7 mouse cellular contexts compared by ENCODE assay signal in the genomic region with DNA sequence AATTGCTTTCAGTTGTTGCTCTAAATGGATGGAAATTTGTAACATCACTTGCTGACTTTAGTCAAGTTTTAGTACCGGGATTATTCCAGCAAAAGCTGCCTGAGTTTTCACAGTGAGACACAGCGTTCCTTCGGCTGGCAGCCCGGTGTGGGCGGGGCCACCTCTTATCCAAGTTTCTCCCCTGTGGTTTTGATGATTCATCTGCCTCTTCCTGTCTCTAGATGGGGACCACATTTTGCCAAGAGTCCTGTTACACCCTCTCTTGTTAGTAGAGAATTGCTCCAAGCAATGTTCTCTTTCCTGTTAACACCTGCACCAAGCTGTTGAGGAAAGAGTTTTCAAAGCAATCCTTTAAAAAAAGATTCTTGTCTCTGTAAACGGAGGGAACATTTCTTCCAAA.
A peak's percentile ranks its signal among the peaks of the same experiment; 100 is the strongest.
DNase-seq lines count a peak whose midpoint lies in the region; ATAC-seq lines count a peak whose summit lies in the region.

No protein-coding gene starts in this region.

- ATAC-seq in activated CD4-positive, CD25-positive, alpha-beta regulatory T cell, adult 4 months: peak; percentile 58
- ATAC-seq in heart, embryonic 14.5 days (ENCODE audit: insufficient number of reproducible peaks, insufficient read depth, low FRiP score, low read depth): no peak

- no peak overlapping the region for H3K27ac ChIP-seq in heart, embryonic 14.5 days (replicated peaks in 1 of 2; ENCODE audit: control insufficient read depth in 1 of 2, insufficient read depth in 1 of 2, low read depth in 2 of 2, low read length in 2 of 2)

- no peaks in the 10 kb centered on the region for H3K9me3 ChIP-seq in heart, embryonic 14.5 days (ENCODE audit: control insufficient read depth, low read length)
- H3K9me3 ChIP-seq in megakaryocyte, embryonic 14.5 days: no peaks in the 10 kb centered on the region

- H3K9ac ChIP-seq in heart, embryonic 14.5 days (ENCODE audit: low read length): no peak overlapping the region

- H3K4me3 ChIP-seq in heart, embryonic 14.5 days (ENCODE audit: control insufficient read depth in 1 of 2, insufficient read depth in 1 of 2, low read depth in 1 of 2, low read length in 2 of 2): no peak overlapping the region
- peak overlapping the region; percentile 76 for H3K4me3 ChIP-seq in megakaryocyte, embryonic 14.5 days (replicated peaks)

- H3K4me1 ChIP-seq in heart, embryonic 14.5 days (ENCODE audit: control insufficient read depth in 2 of 2, insufficient read depth in 2 of 2, low read length in 2 of 2): peaks cover 6 to 10% of the 10 kb centered on the region in 2 experiments; a peak in 3 of 4 replicates
- peaks cover 61% of the 10 kb centered on the region for H3K4me1 ChIP-seq in megakaryocyte, embryonic 14.5 days

- no peaks in the 10 kb centered on the region for H3K27me3 ChIP-seq in heart, embryonic 14.5 days (ENCODE audit: control insufficient read depth, insufficient read depth, low read length)
- peaks cover 2% of the 10 kb centered on the region for H3K27me3 ChIP-seq in megakaryocyte, embryonic 14.5 days (replicated peaks)

- peak; percentile 33 for DNase-seq in ES-CJ7 (ENCODE audit: low read depth, low spot score)
- DNase-seq in embryo, embryonic 10.5 days (ENCODE audit: low spot score): peak; percentile 45
- peak; percentile 62 for DNase-seq in left cerebral cortex, adult 11 months (ENCODE audit: low spot score)
- peak; percentile 70 to 76 for DNase-seq in urinary bladder, postnatal 4 days (ENCODE audit: low spot score in 2 of 2)

- H3K4me2 ChIP-seq in heart, embryonic 14.5 days (ENCODE audit: low read length): 0 out of 2 replicates have a peak overlapping the region, but pooled peaks have one; percentile 27

- no peaks in the 10 kb centered on the region for H3K36me3 ChIP-seq in heart, embryonic 14.5 days (ENCODE audit: control insufficient read depth, insufficient read depth, low read length)
- no peaks in the 10 kb centered on the region for H3K36me3 ChIP-seq in megakaryocyte, embryonic 14.5 days (replicated peaks; ENCODE audit: low read length)

- WGBS in heart, embryonic 14.5 days: 22% methylated on average over 6 of the region's 6 CpGs
